Mouse (Mus musculus) heart, embryonic 11.5 days (tissue): ENCODE data around the gene Gpr33. TPM values are rescaled to one million over a fixed set of nuclear protein-coding genes. Genes with fewer than 3 reads are reported as not detected.

ENCODE experiments used
- ATAC-seq: fragments of 200-750 bp; cut with Nextera tagmentation; replicated peaks from 2 replicates; pipeline ENCODE4 v1.8.0; 2017; ENCODE audit warnings: moderate library complexity; ENCODE audit not compliant: insufficient number of reproducible peaks, low FRiP score, low TSS enrichment
- H3K27ac ChIP-seq: fragments of 300-500 bp; sonication (generic); 2 replicates; pipeline ENCODE4 v1.5.1; 2014; ENCODE audit warnings: mild to moderate bottlenecking, low read depth, low read length
- H3K27me3 ChIP-seq: fragments of 300-500 bp; sonication (generic); 2 replicates; pipeline ENCODE4 v1.6.1; 2014; ENCODE audit warnings: mild to moderate bottlenecking, low read length, mixed read lengths; ENCODE audit not compliant: control insufficient read depth, insufficient read depth
- H3K36me3 ChIP-seq: fragments of 300-500 bp; sonication (generic); 2 replicates; pipeline ENCODE4 v1.6.1; 2014; ENCODE audit warnings: mild to moderate bottlenecking, low read length, moderate library complexity, mixed read lengths; ENCODE audit not compliant: control insufficient read depth, insufficient read depth
- H3K4me1 ChIP-seq: fragments of 300-500 bp; sonication (generic); 2 replicates; pipeline ENCODE4 v1.6.1; 2014; ENCODE audit warnings: low read length; ENCODE audit not compliant: control insufficient read depth, insufficient read depth
- H3K4me2 ChIP-seq: fragments of 300-500 bp; sonication (generic); 2 replicates; pipeline ENCODE4 v1.6.1; 2014; ENCODE audit warnings: mild to moderate bottlenecking, moderate library complexity
- H3K4me3 ChIP-seq: fragments of 300-500 bp; sonication (generic); 2 replicates; pipeline ENCODE4 v1.5.1; 2014; ENCODE audit warnings: low read depth, low read length
- H3K9ac ChIP-seq: fragments of 300-500 bp; sonication (generic); 2 replicates; pipeline ENCODE4 v1.6.1; 2014; ENCODE audit warnings: mild to moderate bottlenecking, low read depth, low read length, moderate library complexity
- H3K9me3 ChIP-seq: fragments of 300-500 bp; sonication (generic); replicated peaks from 2 replicates; pipeline ENCODE4 v1.6.1; 2016; ENCODE audit warnings: low read length; ENCODE audit not compliant: control insufficient read depth
- WGBS: fragments of 180-500 bp; shearing (Covaris S2); extraction: QIAGEN DNeasy Blood & Tissue Kit; methylation state at CpG from one replicate; pipeline ENCODE4 v1.1.7; 2014; ENCODE audit not compliant: insufficient replicate concordance; 5-methylcytosine and 5-hydroxymethylcytosine counted together
- polyA plus RNA-seq: library from polyadenylated mRNA; unstranded; fragments of >200 nt; fragmentation: Nextera tagmentation; extraction: Ambion mirVana; gene quantifications from 2 replicates; pipeline ENCODE4 v1.2.1, GENCODE M21; 2014

Gene Gpr33
- polyA plus RNA-seq, 1 experiment from 2014 or later = not detected

DNA sequence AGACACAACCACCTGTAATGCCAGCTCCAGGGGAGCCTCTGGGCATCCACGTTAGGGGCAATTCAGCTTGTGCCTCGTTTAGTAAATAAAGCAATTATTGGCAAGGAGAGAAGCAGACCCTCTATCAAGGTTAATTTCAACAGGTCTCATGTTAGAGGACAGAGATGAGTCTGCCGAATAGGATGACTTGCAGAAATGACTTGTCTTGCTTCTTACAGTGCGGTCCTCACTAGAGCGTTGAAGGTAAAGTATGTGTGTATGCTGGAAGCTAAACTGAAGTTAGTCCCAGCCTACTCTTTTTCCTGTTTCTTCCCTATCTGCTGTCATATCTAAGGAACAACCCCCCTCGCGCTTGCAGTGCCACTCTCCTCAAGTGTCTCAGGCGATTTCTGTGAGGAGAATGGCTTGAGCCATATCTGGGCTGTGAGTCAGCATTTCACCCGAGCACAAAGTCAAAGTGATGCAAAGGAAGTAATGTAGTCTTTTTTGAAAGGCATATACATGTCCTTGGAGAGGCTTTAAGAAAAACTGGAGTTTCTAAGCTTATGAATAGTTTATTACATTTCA lies 29.4 kb downstream of the Gpr33 start:
- H3K9ac ChIP-seq = no peak overlapping the region
- peaks cover 11% of the 10 kb centered on the region for H3K36me3 ChIP-seq
- no peak overlapping the region for H3K4me2 ChIP-seq
- H3K27ac ChIP-seq = no peak overlapping the region
- WGBS = 71% methylated on average over 9 of the region's 9 CpGs
- no peaks in the 10 kb centered on the region for H3K4me1 ChIP-seq
- H3K27me3 ChIP-seq = no peaks in the 10 kb centered on the region
- no peaks in the 10 kb centered on the region for H3K9me3 ChIP-seq
- no peak for ATAC-seq
- H3K4me3 ChIP-seq = no peak overlapping the region

DNA sequence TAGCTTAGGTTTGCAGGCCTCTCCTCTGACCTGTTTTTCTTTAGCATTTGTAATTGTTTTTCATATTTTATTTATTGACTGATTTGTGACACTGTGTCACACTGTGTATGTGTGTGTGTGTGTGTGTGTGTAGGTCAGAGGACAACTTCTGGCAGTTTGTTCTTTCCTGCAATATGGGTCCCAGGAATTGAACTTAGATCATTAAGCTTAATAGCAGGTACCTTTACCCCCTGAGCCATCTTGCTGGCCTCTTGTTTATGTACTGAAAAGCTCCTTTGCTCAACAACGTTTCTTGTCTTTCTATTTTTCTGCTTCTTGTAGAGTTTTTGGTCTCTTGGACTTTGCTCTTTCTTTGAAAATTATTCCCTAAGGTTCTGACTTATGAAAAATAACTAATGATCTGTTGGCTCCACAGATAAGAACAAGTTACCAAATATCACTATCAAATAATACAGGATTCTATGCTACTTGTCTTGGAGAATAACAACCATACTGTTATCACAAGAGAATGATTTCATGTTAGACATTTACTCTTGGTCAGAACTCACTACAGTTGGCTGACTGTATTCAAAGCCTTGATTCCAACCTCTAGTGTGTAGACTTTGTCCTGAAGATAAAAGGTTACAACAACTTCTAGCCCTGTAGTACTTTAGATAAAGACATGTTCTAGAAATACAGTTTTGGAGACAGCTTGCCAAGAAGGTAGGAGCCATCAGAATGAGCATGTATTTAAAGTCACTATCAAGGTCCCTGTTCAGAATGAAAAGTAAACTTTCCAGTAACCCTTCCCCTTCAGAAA lies 31.9 kb downstream of the Gpr33 start:
- ATAC-seq = no peak
- Histone ChIP-seq H3K4me3 (no peak overlapping the region), H3K9ac (no peak overlapping the region), H3K36me3 (peaks cover 11% of the 10 kb centered on the region), H3K4me1 (no peaks in the 10 kb centered on the region), H3K4me2 (no peak overlapping the region), H3K9me3 (no peaks in the 10 kb centered on the region), H3K27ac (no peak overlapping the region), H3K27me3 (no peaks in the 10 kb centered on the region)
- WGBS = 87% methylated on average over 1 of the region's 1 CpGs

DNA sequence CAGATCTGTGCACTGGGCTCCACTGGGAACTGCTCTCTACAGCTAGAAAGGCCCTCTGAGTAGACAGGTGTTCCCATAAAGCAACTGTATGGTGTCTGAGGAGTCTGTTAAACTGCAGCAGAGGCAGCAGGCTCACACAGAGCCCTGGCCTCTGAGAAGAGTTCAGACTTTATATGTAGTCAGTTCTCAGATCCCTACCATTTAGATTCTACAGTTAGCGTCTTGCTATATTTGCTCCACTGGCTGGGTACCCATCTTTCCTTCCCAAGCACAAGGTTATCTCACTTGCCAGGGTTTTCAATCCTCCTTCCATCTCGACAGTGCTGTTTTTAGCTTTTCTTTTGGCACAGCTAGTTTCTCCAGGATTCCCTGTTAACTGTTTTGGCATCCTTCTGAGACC lies 37.2 kb downstream of the Gpr33 start:
- Histone ChIP-seq H3K27me3 (no peaks in the 10 kb centered on the region), H3K4me1 (no peaks in the 10 kb centered on the region), H3K27ac (no peak overlapping the region), H3K9me3 (no peaks in the 10 kb centered on the region), H3K4me3 (no peak overlapping the region), H3K4me2 (no peak overlapping the region), H3K9ac (no peak overlapping the region), H3K36me3 (no peaks in the 10 kb centered on the region)
- ATAC-seq = no peak
- 70% methylated on average over 2 of the region's 2 CpGs for WGBS

DNA sequence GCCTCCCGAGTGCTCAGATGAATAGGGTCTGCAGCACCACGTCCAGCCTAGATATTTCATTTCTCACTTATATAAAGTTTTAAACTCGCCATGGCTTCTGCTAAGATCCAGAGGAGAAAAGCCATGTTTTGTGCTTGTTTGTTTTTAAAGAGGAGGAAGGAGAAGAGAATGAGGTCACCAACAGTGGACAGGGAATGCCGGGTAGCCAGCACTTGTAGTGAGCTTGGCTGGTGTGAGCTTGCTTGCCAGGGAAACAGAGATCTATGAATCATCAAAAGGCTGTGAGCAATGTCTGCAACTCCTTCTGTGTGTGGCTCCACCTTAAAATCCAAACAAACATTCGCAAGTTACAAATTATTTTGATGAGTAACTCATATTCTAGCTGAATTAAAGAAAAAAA lies 39.3 kb downstream of the Gpr33 start:
- ATAC-seq = no peak
- H3K27ac ChIP-seq = no peak overlapping the region
- 83% methylated on average over 5 of the region's 5 CpGs for WGBS
- H3K36me3 ChIP-seq = no peaks in the 10 kb centered on the region
- H3K9ac ChIP-seq = no peak overlapping the region
- no peaks in the 10 kb centered on the region for H3K4me1 ChIP-seq
- H3K4me3 ChIP-seq = no peak overlapping the region
- no peaks in the 10 kb centered on the region for H3K27me3 ChIP-seq
- no peak overlapping the region for H3K4me2 ChIP-seq
- H3K9me3 ChIP-seq = no peaks in the 10 kb centered on the region

DNA sequence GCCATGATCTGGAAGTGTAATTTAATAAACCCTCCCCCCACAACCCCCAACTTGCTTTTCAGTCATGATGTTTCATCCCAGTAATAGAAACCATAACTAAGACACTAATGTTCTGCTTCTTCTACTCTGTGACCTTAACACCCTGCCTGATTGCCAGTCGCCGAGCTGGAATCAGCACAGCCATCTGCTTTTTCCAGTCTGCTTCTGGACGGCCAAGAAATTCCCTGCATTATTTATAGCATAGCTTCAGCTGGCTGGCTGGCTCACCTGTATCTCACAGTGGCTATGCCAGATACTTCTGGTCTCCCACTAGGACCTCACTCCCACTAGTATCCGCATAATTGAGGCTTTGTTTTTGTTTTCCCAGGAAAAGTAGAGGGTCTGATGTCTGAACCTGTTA lies 42.0 kb downstream of the Gpr33 start:
- H3K27ac ChIP-seq = no peak overlapping the region
- no peak overlapping the region for H3K4me2 ChIP-seq
- H3K4me3 ChIP-seq = no peak overlapping the region
- no peaks in the 10 kb centered on the region for H3K4me1 ChIP-seq
- H3K36me3 ChIP-seq = no peaks in the 10 kb centered on the region
- no peaks in the 10 kb centered on the region for H3K27me3 ChIP-seq
- WGBS = 46% methylated on average over 4 of the region's 4 CpGs
- no peak for ATAC-seq
- no peak overlapping the region for H3K9ac ChIP-seq
- no peaks in the 10 kb centered on the region for H3K9me3 ChIP-seq

DNA sequence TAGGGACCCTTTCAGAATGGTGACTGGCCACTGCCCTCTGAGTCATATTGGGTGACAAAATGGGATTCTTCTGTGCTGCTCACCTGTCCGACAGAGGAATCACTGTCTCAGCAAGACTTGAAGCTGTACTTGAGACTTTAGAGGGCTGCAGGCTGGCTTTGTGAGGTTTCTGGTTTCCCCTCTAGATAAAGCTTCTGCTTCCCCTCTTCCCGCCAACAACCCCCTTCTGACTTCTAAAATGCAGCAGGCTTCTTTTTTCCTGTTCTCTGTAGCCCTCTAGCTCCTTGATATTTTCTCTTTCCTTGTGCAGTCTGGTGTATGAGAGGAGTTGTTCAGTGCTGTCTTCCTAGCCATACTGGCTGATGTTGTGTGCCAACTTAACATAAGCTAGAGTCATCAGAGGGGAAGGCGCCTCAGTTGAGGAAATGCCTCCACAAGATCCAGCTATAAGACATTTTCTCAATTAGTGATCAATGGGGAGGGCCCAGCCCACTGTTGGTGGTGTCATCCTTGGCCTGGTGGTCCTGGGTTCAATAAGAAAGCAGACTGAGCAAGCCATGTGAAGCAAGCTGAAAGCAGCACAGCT lies 42.6 kb downstream of the Gpr33 start:
- Histone ChIP-seq H3K9me3 (no peaks in the 10 kb centered on the region), H3K27ac (no peak overlapping the region), H3K4me3 (no peak overlapping the region), H3K36me3 (no peaks in the 10 kb centered on the region), H3K9ac (no peak overlapping the region), H3K27me3 (no peaks in the 10 kb centered on the region), H3K4me2 (no peak overlapping the region), H3K4me1 (no peaks in the 10 kb centered on the region)
- 80% methylated on average over 3 of the region's 3 CpGs for WGBS
- no peak for ATAC-seq

DNA sequence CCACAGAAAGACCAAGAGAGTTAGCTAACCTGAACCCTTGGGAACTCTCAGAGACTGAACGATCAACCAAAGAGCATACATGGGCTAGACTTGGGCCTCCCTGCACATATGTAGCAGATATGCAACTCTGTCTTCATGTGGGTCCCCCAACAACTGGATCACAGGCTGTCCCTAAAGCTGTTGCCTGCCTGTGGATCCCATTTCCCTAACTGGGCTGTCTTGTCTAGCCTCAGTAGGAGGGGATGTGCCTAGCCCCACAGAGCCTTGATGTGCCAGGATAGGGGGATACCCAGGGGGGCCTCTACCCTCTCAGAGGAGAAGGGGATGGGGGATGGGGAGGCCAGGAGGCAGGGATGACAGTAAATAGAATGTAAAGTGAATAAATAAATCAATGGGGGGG lies 44.2 kb downstream of the Gpr33 start:
- H3K4me1 ChIP-seq = no peaks in the 10 kb centered on the region
- WGBS = 75% methylated on average over 1 of the region's 1 CpGs
- no peak overlapping the region for H3K27ac ChIP-seq
- no peaks in the 10 kb centered on the region for H3K36me3 ChIP-seq
- no peak overlapping the region for H3K4me2 ChIP-seq
- ATAC-seq = no peak
- no peaks in the 10 kb centered on the region for H3K27me3 ChIP-seq
- H3K9me3 ChIP-seq = no peaks in the 10 kb centered on the region
- no peak overlapping the region for H3K4me3 ChIP-seq
- no peak overlapping the region for H3K9ac ChIP-seq

DNA sequence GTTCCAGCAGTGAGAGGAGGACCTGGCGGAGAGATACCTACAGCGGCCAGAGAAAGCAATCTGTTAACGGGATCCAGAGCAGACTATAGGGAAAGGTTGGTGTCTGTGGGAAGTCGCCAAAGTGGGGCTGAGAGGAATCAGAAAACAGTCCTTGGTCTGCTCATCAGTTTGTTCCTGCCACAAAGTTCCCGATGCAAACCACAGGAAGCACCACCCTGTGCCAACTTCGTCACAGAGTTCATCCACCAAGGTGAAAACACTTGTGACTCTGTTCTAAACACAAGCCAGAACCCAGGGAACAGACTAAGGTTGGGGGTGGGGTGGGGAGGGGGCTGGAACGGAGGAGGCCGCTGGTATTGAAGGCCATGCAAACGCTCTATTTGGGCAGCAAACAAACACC lies 51.3 kb downstream of the Gpr33 start:
- ATAC-seq = no peak
- H3K9me3 ChIP-seq = 0 out of 2 replicates have a peak, but pooled peaks cover 3% of the 10 kb centered on the region
- H3K4me3 ChIP-seq = no peak overlapping the region
- H3K4me1 ChIP-seq = no peaks in the 10 kb centered on the region
- no peak overlapping the region for H3K27ac ChIP-seq
- no peaks in the 10 kb centered on the region for H3K27me3 ChIP-seq
- 62% methylated on average over 9 of the region's 9 CpGs for WGBS
- H3K9ac ChIP-seq = no peak overlapping the region
- H3K4me2 ChIP-seq = no peak overlapping the region
- no peaks in the 10 kb centered on the region for H3K36me3 ChIP-seq
